25 mouse cellular contexts compared by ENCODE assay signal in the genomic region with DNA sequence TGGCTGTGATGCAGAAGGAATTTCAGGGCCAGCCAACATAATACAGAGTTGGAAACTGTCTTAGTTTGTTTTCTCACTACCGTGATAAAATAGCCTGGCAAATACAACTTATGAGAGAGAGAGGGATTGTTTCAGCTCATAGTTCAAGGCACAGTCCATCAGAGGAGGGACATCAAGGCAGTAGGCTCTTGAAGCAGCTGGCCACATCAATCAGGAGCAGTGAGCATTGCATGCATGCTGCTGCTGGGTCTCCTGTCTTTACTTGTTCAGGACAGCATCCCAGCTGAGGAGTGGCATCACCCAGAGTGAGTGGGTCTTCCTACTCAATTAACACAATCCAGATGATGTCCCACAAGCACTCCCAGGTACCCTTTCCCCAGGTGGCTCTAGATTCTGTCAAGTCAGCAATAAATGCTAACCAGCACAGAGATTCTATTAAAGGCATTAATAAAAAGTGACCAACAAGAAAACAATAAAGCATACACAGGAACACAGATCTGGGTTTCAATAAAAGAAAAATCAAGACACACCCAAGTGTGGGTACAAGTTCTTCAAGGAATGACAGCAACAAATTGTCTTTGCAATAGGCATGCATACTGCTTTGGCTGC. TPM values are rescaled to one million over a fixed set of nuclear protein-coding genes. Genes with fewer than 3 reads are reported as not detected.
DNase-seq lines count a peak whose midpoint lies in the region; ATAC-seq and TF ChIP-seq lines count a peak whose summit lies in the region.
"Had no signal": no experiment of that assay in that cellular context is flagged by ENCODE, and none has a peak within 500 bp of the region (broad histone marks: within the 10 kb centered on the region; RNA-seq: fewer than 3 reads in every experiment).

No protein-coding gene starts in this region.

- H3K27ac ChIP-seq in lung, postnatal 0 days (ENCODE audit: low read length), result 0 out of 2 replicates have a peak overlapping the region, but pooled peaks have one; percentile 39
- H3K27ac ChIP-seq in ES-E14 (ENCODE audit: insufficient read depth, low read depth, low read length, poor library complexity, severe bottlenecking), result no peak overlapping the region
- H3K27ac ChIP-seq: forebrain, embryonic 10.5 days; forebrain, embryonic 13.5 days; heart, embryonic 13.5 days; hindbrain, embryonic 10.5 days; hindbrain, embryonic 13.5 days had no signal

- no peaks in the 10 kb centered on the region for H3K9me3 ChIP-seq in lung, postnatal 0 days (ENCODE audit: low read length)
- H3K9me3 ChIP-seq in ES-E14 (ENCODE audit: control insufficient read depth, insufficient read depth, low read depth, low read length), result no peaks in the 10 kb centered on the region
- H3K9me3 ChIP-seq: hindbrain, embryonic 13.5 days had no signal

- no peak overlapping the region for H3K9ac ChIP-seq in lung, postnatal 0 days (replicated peaks; ENCODE audit: low read depth)
- no peak overlapping the region for H3K9ac ChIP-seq in ES-E14 (ENCODE audit: insufficient read depth, low read depth, low read length, poor library complexity, severe bottlenecking)
- H3K9ac ChIP-seq: forebrain, embryonic 13.5 days; heart, embryonic 13.5 days; hindbrain, embryonic 13.5 days had no signal

- TF ChIP-seq CTCF in lung, postnatal 0 days (IDR thresholded peaks at IDR 0.05), result no peak

- H3ac ChIP-seq in myocyte (ENCODE audit: control insufficient read depth, insufficient read length), result no peak overlapping the region

- H3K4me3 ChIP-seq in lung, postnatal 0 days (ENCODE audit: low read depth, low read length), result no peak overlapping the region
- H3K4me3 ChIP-seq in ES-E14 (ENCODE audit: insufficient read depth in 1 of 2, low read depth in 1 of 2, low read length in 2 of 2, poor library complexity in 1 of 2, severe bottlenecking in 1 of 2) (no peak overlapping the region), myocyte (no peak overlapping the region)
- H3K4me3 ChIP-seq: forebrain, embryonic 10.5 days; forebrain, embryonic 13.5 days; heart, embryonic 13.5 days; hindbrain, embryonic 10.5 days; hindbrain, embryonic 13.5 days had no signal

- 60% methylated on average over 1 of the region's 1 CpGs for WGBS in lung, postnatal 0 days

- peak; percentile 36 for DNase-seq in heart, adult 11 months
- DNase-seq in heart, postnatal 4 days, result no peak
- no peak for DNase-seq in lung, postnatal 0 days (ENCODE audit: low spot score)
- DNase-seq in lung, postnatal 4 days, result no peak
- no peak for DNase-seq in ES-E14 (ENCODE audit: low read depth, low spot score)
- DNase-seq in layer of hippocampus, postnatal 25 days (ENCODE audit: extremely low spot score in 1 of 2, low spot score in 1 of 2), result no peak
- DNase-seq in Muller cell, postnatal 12 days (ENCODE audit: inconsistent ontology term), result no peak
- DNase-seq: adrenal gland, adult 8-10 months; adrenal gland, postnatal 25 days; cerebellum, adult 11-12 months; cerebellum, adult 8-10 months; cerebellum, postnatal 10 days; cerebellum, postnatal 36 days; gastrocnemius, postnatal 14 days; heart, adult 18-20 months; heart, postnatal 14 days had no signal

- no peak overlapping the region for H3K4me2 ChIP-seq in lung, postnatal 0 days (replicated peaks; ENCODE audit: low read depth, low read length)
- H3K4me2 ChIP-seq in myocyte (ENCODE audit: low read depth), result no peak overlapping the region
- H3K4me2 ChIP-seq: forebrain, embryonic 13.5 days; heart, embryonic 13.5 days; hindbrain, embryonic 13.5 days had no signal

- TF ChIP-seq POLR2A in myocyte (IDR thresholded peaks at IDR 0.05; ENCODE audit: insufficient read length, low read depth), result no peak

- no peaks in the 10 kb centered on the region for H3K79me2 ChIP-seq in myocyte (ENCODE audit: control insufficient read depth, insufficient read depth)

- H3K27me3 ChIP-seq in lung, postnatal 0 days (replicated peaks; ENCODE audit: insufficient read depth, low read length), result no peaks in the 10 kb centered on the region
- no peaks in the 10 kb centered on the region for H3K27me3 ChIP-seq in myocyte (ENCODE audit: control insufficient read depth, insufficient read depth, insufficient read length)
- H3K27me3 ChIP-seq: forebrain, embryonic 13.5 days; heart, embryonic 13.5 days; hindbrain, embryonic 13.5 days had no signal

- no peak for TF ChIP-seq EP300 in lung, postnatal 0 days (IDR thresholded peaks at IDR 0.05)

- no peak for ATAC-seq in lung, postnatal 0 days
- ATAC-seq: forebrain, embryonic 13.5 days; forebrain, embryonic 16.5 days; hindbrain, embryonic 16.5 days; intestine, postnatal 0 days had no signal

- in situ Hi-C loops in ES-E14 (cut with MboI; ENCODE audit: low sequenced_read_pairs in 2 of 2, unreplicated experiment in 2 of 2), result no loop called here

- H3K4me1 ChIP-seq in lung, postnatal 0 days (ENCODE audit: insufficient read depth, low read depth, low read length), result no peaks in the 10 kb centered on the region
- H3K4me1 ChIP-seq in ES-E14 (ENCODE audit: control insufficient read depth in 2 of 2, insufficient read depth in 2 of 2, low read length in 2 of 2, poor library complexity in 1 of 2), result no peaks in the 10 kb centered on the region
- H3K4me1 ChIP-seq: forebrain, embryonic 10.5 days; forebrain, embryonic 13.5 days; heart, embryonic 13.5 days; hindbrain, embryonic 13.5 days had no signal

- H3K36me3 ChIP-seq in lung, postnatal 0 days (ENCODE audit: insufficient read depth, low read length), result no peaks in the 10 kb centered on the region
- H3K36me3 ChIP-seq in ES-E14 (ENCODE audit: control insufficient read depth, insufficient read depth, low read length, poor library complexity, severe bottlenecking), result no peaks in the 10 kb centered on the region
- no peaks in the 10 kb centered on the region for H3K36me3 ChIP-seq in myocyte (ENCODE audit: control insufficient read depth, insufficient read depth)
- H3K36me3 ChIP-seq: forebrain, embryonic 10.5 days; heart, embryonic 13.5 days; hindbrain, embryonic 10.5 days; hindbrain, embryonic 13.5 days had no signal

TF ChIP-seq in ES-E14, 5 proteins besides CTCF, POLR2A, EP300 and RAD21:
- TF ChIP-seq CHD2 (IDR thresholded peaks at IDR 0.05; ENCODE audit: low read depth, low read length), result no peak
- TF ChIP-seq MAFK (IDR thresholded peaks at IDR 0.05; ENCODE audit: insufficient read depth, low read depth, low read length), result peak; percentile 81

TF ChIP-seq in myocyte, 11 proteins besides CTCF, POLR2A, EP300 and RAD21:
- TF ChIP-seq TCF12 (IDR thresholded peaks at IDR 0.05; ENCODE audit: insufficient read depth, poor library complexity, severe bottlenecking), result no peak
- peak in 2 of 3 experiments; percentile 57 to 59 for TF ChIP-seq MYOD1 (IDR thresholded peaks at IDR 0.05; ENCODE audit: control insufficient read depth in 1 of 3, insufficient read length in 2 of 3, low read depth in 2 of 3)

RNA-seq across cellular contexts. Expression of a gene that starts 43.9 kb away (rescaled TPM):
- total RNA-seq in heart, postnatal 4 days (2021), result 100 to 1,000 TPM; 201 to 217 TPM
- polyA plus RNA-seq in lung, postnatal 0 days (2015; fragmentation: Nextera tagmentation; extraction: Ambion mirVana), result 242 and 272 TPM in 2 replicates
- 1.2 and 1.3 TPM in 2 replicates for total RNA-seq in ES-E14 (2012; rRNA removed)
- 63.3 TPM for polyA plus RNA-seq in myocyte (2012; fragmentation: generic; extraction: Trizol)
- 1 to 10 TPM; 5.0 to 6.1 TPM for total RNA-seq in layer of hippocampus, postnatal 25 days (2021)

RNA-seq across cellular contexts. Expression of a gene that starts 58.7 kb away (rescaled TPM):
- 100 to 1,000 TPM; 153 to 163 TPM for total RNA-seq in heart, postnatal 4 days (2021)
- 344 and 387 TPM in 2 replicates for polyA plus RNA-seq in lung, postnatal 0 days (2015; fragmentation: Nextera tagmentation; extraction: Ambion mirVana)
- 1.5 and 4.9 TPM in 2 replicates for total RNA-seq in ES-E14 (2012; rRNA removed)
- 144 TPM for polyA plus RNA-seq in myocyte (2012; fragmentation: generic; extraction: Trizol)
- total RNA-seq in layer of hippocampus, postnatal 25 days (2021), result 10 to 100 TPM; 16.6 to 19.7 TPM

Comparison
In these comparisons a context has a peak if more than half of its experiments do, and no peak if none do; other contexts are left out.
1. RNA of a gene that starts 43.9 kb away (total RNA-seq): 201 to 217 TPM in heart, postnatal 4 days; 5.0 to 6.1 TPM in layer of hippocampus, postnatal 25 days and 1.2 to 1.3 TPM in ES-E14; every median in the first group is over 10 times any median in the second.
2. RNA of a gene that starts 58.7 kb away (total RNA-seq): 153 to 163 TPM in heart, postnatal 4 days; 16.6 to 19.7 TPM in layer of hippocampus, postnatal 25 days and 1.5 to 4.9 TPM in ES-E14; every median in the first group is over 4 times any median in the second.